Mouse (Mus musculus) lung, embryonic 15.5 days (tissue): ENCODE measurements around the gene Gm37240. TPM values are rescaled to one million over a fixed set of nuclear protein-coding genes. Genes with fewer than 3 reads are reported as not detected.

Experiments used
- ATAC-seq: fragments of 200-750 bp; cut with Nextera tagmentation; 2 replicates; pipeline ENCODE4 v1.8.0; 2017; ENCODE audit warnings: moderate number of reproducible peaks, borderline replicate concordance; ENCODE audit not compliant: low FRiP score, low TSS enrichment; ENCODE audit errors: extremely low read depth
- H3K27ac ChIP-seq: fragments of 300-500 bp; sonication (generic); 2 replicates; pipeline ENCODE4 v1.5.1; 2015; ENCODE audit warnings: moderate library complexity, mild to moderate bottlenecking, inconsistent platforms
- H3K27me3 ChIP-seq: fragments of 300-500 bp; sonication (generic); 2 replicates; pipeline ENCODE4 v1.6.1; 2015; ENCODE audit warnings: inconsistent platforms
- H3K36me3 ChIP-seq: fragments of 300-500 bp; sonication (generic); 2 replicates; pipeline ENCODE4 v1.6.1; 2015; ENCODE audit warnings: inconsistent platforms
- H3K4me1 ChIP-seq: fragments of 300-500 bp; sonication (generic); 2 replicates; pipeline ENCODE4 v1.6.1; 2015; ENCODE audit warnings: inconsistent platforms
- H3K4me2 ChIP-seq: fragments of 300-500 bp; sonication (generic); 2 replicates; pipeline ENCODE4 v1.6.1; 2015; ENCODE audit warnings: inconsistent platforms, mild to moderate bottlenecking, moderate library complexity
- H3K4me3 ChIP-seq: fragments of 300-500 bp; sonication (generic); 2 replicates; pipeline ENCODE4 v1.5.1; 2015; ENCODE audit warnings: mild to moderate bottlenecking, inconsistent platforms
- H3K9ac ChIP-seq: fragments of 300-500 bp; sonication (generic); 2 replicates; pipeline ENCODE4 v1.6.1; 2015; ENCODE audit warnings: inconsistent platforms
- H3K9me3 ChIP-seq: fragments of 300-500 bp; sonication (generic); 2 replicates; pipeline ENCODE4 v1.6.1; 2016; ENCODE audit warnings: inconsistent platforms
- WGBS: fragments of 180-500 bp; shearing (Covaris S2); methylation state at CpG from one replicate; pipeline ENCODE4 v1.1.7; 2015; 5-methylcytosine and 5-hydroxymethylcytosine counted together
- polyA plus RNA-seq: library from polyadenylated mRNA; unstranded; fragments of >200 nt; fragmentation: Nextera tagmentation; extraction: Ambion mirVana; gene quantifications from 2 replicates; pipeline ENCODE4 v1.2.1, GENCODE M21; 2015

Gene Gm37240
- polyA plus RNA-seq, 1 experiment from 2014 or later = 8.8 TPM

- 90% methylated on average over 4 of the region's 4 CpGs for WGBS
- no peak overlapping the region for H3K4me3 ChIP-seq
- H3K9ac ChIP-seq = no peak overlapping the region
- H3K4me1 ChIP-seq = no peaks in the 10 kb centered on the region
- H3K27ac ChIP-seq = no peak overlapping the region
- no peaks in the 10 kb centered on the region for H3K9me3 ChIP-seq
- H3K4me2 ChIP-seq = no peak overlapping the region
- no peaks in the 10 kb centered on the region for H3K27me3 ChIP-seq
- ATAC-seq = no peak
- no peaks in the 10 kb centered on the region for H3K36me3 ChIP-seq
Measured at GRCm38 (mm10) chr3:85042126-85042525, 845.2 kb downstream of the Gm37240 start.

- no peak overlapping the region for H3K9ac ChIP-seq
- no peaks in the 10 kb centered on the region for H3K9me3 ChIP-seq
- no peak overlapping the region for H3K4me3 ChIP-seq
- no peak overlapping the region for H3K4me2 ChIP-seq
- no peaks in the 10 kb centered on the region for H3K27me3 ChIP-seq
- no peaks in the 10 kb centered on the region for H3K4me1 ChIP-seq
- ATAC-seq = no peak
- H3K27ac ChIP-seq = no peak overlapping the region
- no peaks in the 10 kb centered on the region for H3K36me3 ChIP-seq
- WGBS = 96% methylated on average over 1 of the region's 1 CpGs
Measured at GRCm38 (mm10) chr3:85029141-85029540, 858.2 kb downstream of the Gm37240 start.

GRCm38 (mm10) chr3:85024817-85025705 lies 862.3 kb downstream of the Gm37240 start:
- H3K4me1 ChIP-seq = no peaks in the 10 kb centered on the region
- 33% methylated on average over 6 of the region's 6 CpGs for WGBS
- ATAC-seq = no peak
- no peak overlapping the region for H3K4me2 ChIP-seq
- no peaks in the 10 kb centered on the region for H3K36me3 ChIP-seq
- no peak overlapping the region for H3K4me3 ChIP-seq
- H3K27ac ChIP-seq = no peak overlapping the region
- no peak overlapping the region for H3K9ac ChIP-seq
- H3K27me3 ChIP-seq = no peaks in the 10 kb centered on the region
- no peaks in the 10 kb centered on the region for H3K9me3 ChIP-seq

GRCm38 (mm10) chr3:85024237-85024636 lies 863.1 kb downstream of the Gm37240 start:
- Histone ChIP-seq H3K4me3 (no peak overlapping the region), H3K9me3 (no peaks in the 10 kb centered on the region), H3K27me3 (no peaks in the 10 kb centered on the region), H3K4me2 (no peak overlapping the region), H3K36me3 (no peaks in the 10 kb centered on the region), H3K4me1 (no peaks in the 10 kb centered on the region), H3K9ac (no peak overlapping the region), H3K27ac (no peak overlapping the region)
- 66% methylated on average over 2 of the region's 2 CpGs for WGBS
- no peak for ATAC-seq

DNA sequence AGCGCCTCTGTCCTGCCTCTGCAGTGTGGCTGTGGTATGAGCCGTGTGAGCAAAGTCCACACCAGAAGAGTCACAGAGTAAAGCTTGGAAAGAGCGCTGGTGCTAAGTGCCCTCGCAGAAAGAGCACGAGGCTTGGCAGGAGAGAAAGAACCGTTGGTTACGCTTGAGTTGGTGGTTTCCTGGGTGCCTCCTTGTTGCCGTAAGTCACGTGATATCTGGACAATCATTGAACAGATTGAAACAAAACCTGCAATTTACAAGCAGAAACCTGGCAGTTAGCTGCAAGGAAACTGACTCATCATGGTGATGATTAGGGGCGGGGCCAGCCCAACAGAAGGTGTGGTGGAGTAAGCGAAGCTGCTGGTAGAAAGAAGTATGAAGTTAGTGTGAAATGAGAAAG lies 864.5 kb downstream of the Gm37240 start:
- no peak overlapping the region for H3K4me3 ChIP-seq
- 73% methylated on average over 11 of the region's 11 CpGs for WGBS
- H3K27me3 ChIP-seq = no peaks in the 10 kb centered on the region
- ATAC-seq = no peak
- H3K9ac ChIP-seq = no peak overlapping the region
- H3K4me2 ChIP-seq = no peak overlapping the region
- H3K36me3 ChIP-seq = no peaks in the 10 kb centered on the region
- no peaks in the 10 kb centered on the region for H3K4me1 ChIP-seq
- no peak overlapping the region for H3K27ac ChIP-seq
- H3K9me3 ChIP-seq = no peaks in the 10 kb centered on the region

- Histone ChIP-seq H3K9ac (no peak overlapping the region), H3K4me2 (no peak overlapping the region), H3K27me3 (no peaks in the 10 kb centered on the region), H3K9me3 (no peaks in the 10 kb centered on the region), H3K36me3 (no peaks in the 10 kb centered on the region), H3K4me3 (no peak overlapping the region), H3K4me1 (no peaks in the 10 kb centered on the region), H3K27ac (no peak overlapping the region)
- 88% methylated on average over 6 of the region's 6 CpGs for WGBS
- ATAC-seq = no peak
Measured at GRCm38 (mm10) chr3:85021816-85022215, 865.5 kb downstream of the Gm37240 start.

DNA sequence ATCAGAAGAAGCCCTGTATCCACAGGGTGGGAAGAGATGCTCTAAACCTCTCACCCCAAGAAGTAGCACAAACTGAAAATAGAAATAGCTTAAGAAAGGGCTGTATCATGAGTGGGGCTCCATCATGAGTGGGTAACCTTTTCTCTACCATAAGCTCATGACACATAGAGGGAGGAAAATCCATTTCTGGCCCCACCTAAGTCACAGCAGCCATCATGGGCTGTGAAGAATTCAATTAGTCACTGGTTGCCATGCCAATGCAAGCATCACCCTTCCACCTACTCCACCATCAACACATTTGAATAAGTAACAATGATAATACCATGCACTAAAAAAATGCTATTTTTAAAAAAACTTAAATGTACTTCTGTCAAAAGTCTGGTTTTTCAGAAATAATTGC lies 867.2 kb downstream of the Gm37240 start:
- Histone ChIP-seq H3K4me3 (no peak overlapping the region), H3K36me3 (no peaks in the 10 kb centered on the region), H3K9ac (no peak overlapping the region), H3K4me2 (no peak overlapping the region), H3K9me3 (no peaks in the 10 kb centered on the region), H3K4me1 (0 out of 2 replicates have a peak, but pooled peaks cover 3% of the 10 kb centered on the region), H3K27me3 (no peaks in the 10 kb centered on the region), H3K27ac (no peak overlapping the region)
- ATAC-seq = no peak

DNA sequence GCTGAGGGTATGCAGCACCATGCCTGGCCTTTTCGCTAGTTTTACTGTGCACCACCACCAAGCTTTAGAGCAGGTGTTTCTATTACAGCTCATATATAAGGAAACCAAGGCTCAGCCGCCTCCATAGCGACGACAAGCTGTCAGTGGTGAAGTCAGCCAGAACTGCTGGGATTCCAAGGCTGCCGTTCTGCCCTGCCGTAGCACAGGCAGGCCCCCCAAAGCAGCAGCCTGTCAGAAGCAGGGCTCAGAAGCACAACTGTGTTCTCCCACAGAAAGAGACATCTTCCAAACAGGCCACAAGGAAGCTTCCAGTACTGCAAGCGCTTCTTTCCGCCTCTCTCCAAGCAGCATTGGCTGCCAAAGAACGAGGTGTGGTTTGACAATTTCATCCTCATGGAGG lies 871.7 kb downstream of the Gm37240 start:
- 44% methylated on average over 9 of the region's 9 CpGs for WGBS
- no peak overlapping the region for H3K27ac ChIP-seq
- H3K4me2 ChIP-seq = no peak overlapping the region
- H3K27me3 ChIP-seq = no peaks in the 10 kb centered on the region
- H3K4me3 ChIP-seq = no peak overlapping the region
- no peaks in the 10 kb centered on the region for H3K9me3 ChIP-seq
- H3K36me3 ChIP-seq = no peaks in the 10 kb centered on the region
- H3K9ac ChIP-seq = no peak overlapping the region
- H3K4me1 ChIP-seq = 0 out of 2 replicates have a peak, but pooled peaks cover 3% of the 10 kb centered on the region
- ATAC-seq = no peak; the same call in 1 of the 2 replicates

DNA sequence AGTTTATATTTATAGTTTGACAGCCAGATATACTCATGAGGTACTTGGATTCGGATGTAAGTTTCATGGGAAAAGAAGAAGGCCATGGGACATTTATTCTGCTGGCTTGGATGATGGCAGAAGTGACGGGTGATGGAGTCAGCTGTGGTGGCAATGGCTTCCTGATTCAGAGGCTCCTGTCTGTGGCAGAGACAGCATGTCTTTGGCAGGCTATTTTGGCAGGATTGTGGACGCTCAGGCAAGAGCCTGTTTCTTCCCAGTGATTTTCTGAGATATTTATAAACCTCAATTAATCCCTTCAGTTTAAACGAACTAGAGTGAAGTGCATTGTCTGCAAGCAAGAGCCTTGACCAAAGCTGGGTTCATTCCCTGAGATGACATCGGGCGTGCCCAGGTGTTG lies 874.4 kb downstream of the Gm37240 start:
- ATAC-seq = no peak
- 65% methylated on average over 6 of the region's 6 CpGs for WGBS
- no peak overlapping the region for H3K4me3 ChIP-seq
- H3K9me3 ChIP-seq = no peaks in the 10 kb centered on the region
- no peaks in the 10 kb centered on the region for H3K27me3 ChIP-seq
- H3K36me3 ChIP-seq = no peaks in the 10 kb centered on the region
- no peak overlapping the region for H3K27ac ChIP-seq
- H3K4me2 ChIP-seq = no peak overlapping the region
- H3K9ac ChIP-seq = no peak overlapping the region
- H3K4me1 ChIP-seq = 0 out of 2 replicates have a peak, but pooled peaks cover 3% of the 10 kb centered on the region

DNA sequence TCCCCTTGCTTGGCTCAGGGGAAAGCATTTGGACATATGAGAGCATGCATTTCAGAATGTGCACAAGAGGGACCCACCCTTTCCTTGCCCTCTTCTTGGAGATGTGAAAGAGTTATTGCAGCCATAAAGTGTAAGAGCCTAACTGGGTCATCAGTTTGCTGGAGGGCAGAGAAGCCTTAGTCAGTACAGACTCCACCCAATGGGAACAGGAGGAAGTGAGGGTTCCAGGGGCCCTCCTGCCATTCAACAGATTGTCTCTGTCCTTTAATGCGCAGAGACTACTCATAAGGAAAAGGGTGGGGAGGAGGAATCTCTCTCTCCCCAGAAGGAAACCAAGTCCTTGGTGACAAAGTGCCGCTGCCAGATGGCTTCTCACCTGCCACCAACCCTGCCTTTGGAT lies 882.1 kb downstream of the Gm37240 start:
- ATAC-seq = no peak
- 91% methylated on average over 2 of the region's 2 CpGs for WGBS
- Histone ChIP-seq H3K27me3 (no peaks in the 10 kb centered on the region), H3K4me2 (no peak overlapping the region), H3K27ac (no peak overlapping the region), H3K4me3 (no peak overlapping the region), H3K9ac (no peak overlapping the region), H3K9me3 (no peaks in the 10 kb centered on the region), H3K4me1 (no peaks in the 10 kb centered on the region), H3K36me3 (no peaks in the 10 kb centered on the region)

DNA sequence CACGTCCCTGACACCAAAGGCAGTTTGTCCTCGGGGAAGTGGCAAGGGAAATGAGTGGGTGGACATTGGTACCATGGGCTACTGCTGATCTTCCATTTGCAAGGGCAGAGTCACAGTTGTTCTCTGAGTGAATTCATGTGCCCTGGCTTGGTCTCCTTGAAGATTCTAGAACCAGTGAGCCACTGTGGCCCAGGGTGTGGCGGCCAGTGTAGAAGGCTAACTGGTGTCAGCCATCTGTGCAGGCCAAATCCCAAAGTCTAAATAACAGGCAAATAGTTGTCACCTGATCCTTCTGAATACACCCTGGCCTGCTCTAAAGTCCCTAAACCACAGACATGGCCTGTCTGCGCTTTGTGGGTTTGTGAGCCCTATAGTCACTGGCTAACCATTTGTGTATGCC lies 898.4 kb downstream of the Gm37240 start:
- no peak for ATAC-seq
- H3K4me2 ChIP-seq = no peak overlapping the region
- no peak overlapping the region for H3K27ac ChIP-seq
- no peak overlapping the region for H3K4me3 ChIP-seq
- no peaks in the 10 kb centered on the region for H3K27me3 ChIP-seq
- H3K36me3 ChIP-seq = no peaks in the 10 kb centered on the region
- H3K9ac ChIP-seq = no peak overlapping the region
- H3K9me3 ChIP-seq = no peaks in the 10 kb centered on the region
- H3K4me1 ChIP-seq = no peaks in the 10 kb centered on the region
- WGBS = 88% methylated on average over 4 of the region's 4 CpGs

- no peak overlapping the region for H3K4me2 ChIP-seq
- ATAC-seq = no peak
- WGBS = 80% methylated on average over 8 of the region's 8 CpGs
- H3K4me1 ChIP-seq = no peaks in the 10 kb centered on the region
- H3K27me3 ChIP-seq = no peaks in the 10 kb centered on the region
- H3K27ac ChIP-seq = no peak overlapping the region
- H3K36me3 ChIP-seq = no peaks in the 10 kb centered on the region
- H3K4me3 ChIP-seq = no peak overlapping the region
- no peaks in the 10 kb centered on the region for H3K9me3 ChIP-seq
- H3K9ac ChIP-seq = no peak overlapping the region
Measured at GRCm38 (mm10) chr3:84985121-84985625, 902.1 kb downstream of the Gm37240 start.
